Mouse (Mus musculus): ENCODE measurements around the gene Hrh3. TPM values are rescaled to one million over a fixed set of nuclear protein-coding genes. Genes with fewer than 3 reads are reported as not detected.

Hrh3 gene
- total RNA-seq (2021) (not detected), polyA plus RNA-seq (2012; rRNA removed) (0.16 and 0.86 TPM in 2 replicates)
- long read RNA-seq = 0 reads

GRCm38 (mm10) chr2:180103978-180104658 lies at the start of gene Hrh3:
Gene Hrh3, minus strand, starts transcription at chr2:180104488.
- DNase-seq = peak; percentile 95

DNA sequence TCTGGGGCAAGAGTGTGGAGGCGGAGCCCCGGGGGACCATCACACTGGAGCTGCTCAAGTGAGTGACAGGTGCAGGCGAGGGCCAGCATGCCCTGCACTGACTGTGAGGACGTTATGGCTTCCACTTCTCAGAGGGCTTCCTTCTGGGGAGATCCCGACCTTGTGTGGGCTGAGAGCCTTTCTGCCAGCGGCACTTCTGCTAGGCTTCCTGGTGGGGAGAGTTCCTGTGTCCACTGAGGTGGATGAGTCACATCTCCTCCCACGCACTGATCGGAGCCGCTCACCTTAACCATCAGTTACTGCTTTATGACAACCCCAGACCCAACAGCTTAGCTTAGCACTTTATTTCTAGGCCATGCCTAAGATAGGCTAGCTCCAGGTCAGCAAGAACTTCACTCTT lies 44.3 kb upstream of the Hrh3 start:
- peak; percentile 25 for DNase-seq

GRCm38 (mm10) chr2:180147379-180147778 lies 43.1 kb upstream of the Hrh3 start:
- DNase-seq = no peak

DNA sequence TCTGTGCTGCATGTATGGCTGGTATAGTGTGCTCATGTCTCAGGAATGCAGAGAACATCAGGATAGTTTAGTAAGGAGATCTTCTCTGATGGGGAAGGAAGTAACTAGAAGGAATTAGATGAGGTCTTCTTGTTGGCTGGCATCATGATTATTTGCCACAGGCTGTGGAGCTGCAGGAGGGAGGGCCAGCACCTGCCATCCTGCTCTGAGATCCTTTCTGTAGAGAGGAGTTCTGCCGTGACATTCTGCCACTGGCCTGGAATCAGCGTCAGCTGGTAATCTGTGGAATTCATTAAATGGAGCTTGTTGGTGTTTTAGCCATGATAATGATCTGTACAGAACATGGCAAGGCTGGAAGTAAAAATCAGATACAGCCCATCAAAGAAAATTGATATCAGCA lies 41.8 kb upstream of the Hrh3 start:
- no peak for DNase-seq

DNA sequence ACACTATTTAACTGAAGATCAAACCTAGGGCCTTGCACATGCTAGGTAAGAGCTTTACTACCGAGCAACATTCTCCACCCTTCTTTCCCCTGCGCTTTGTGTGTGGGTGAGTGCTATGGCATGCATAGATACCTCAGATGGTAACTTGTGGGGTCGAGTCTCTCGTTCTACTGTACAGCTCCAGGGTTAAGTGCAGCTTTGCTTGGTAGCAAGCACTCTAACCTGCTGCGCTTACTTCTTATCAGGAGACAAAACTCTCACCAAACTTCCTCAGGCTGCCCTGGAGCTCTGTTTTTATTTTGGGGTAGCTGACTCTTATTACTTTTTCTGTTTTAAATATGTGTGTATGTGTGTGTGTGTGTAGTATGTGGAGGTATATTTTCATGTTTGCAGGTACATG lies 31.1 kb upstream of the Hrh3 start:
- DNase-seq = no peak

GRCm38 (mm10) chr2:180133911-180134310 lies 29.6 kb upstream of the Hrh3 start:
- DNase-seq = no peak

- DNase-seq = no peak
Observed at GRCm38 (mm10) chr2:180133231-180133630, 28.9 kb upstream of the Hrh3 start.

GRCm38 (mm10) chr2:180127675-180128074 lies 23.4 kb upstream of the Hrh3 start:
- DNase-seq = no peak

- peak; percentile 71 for DNase-seq
Observed at GRCm38 (mm10) chr2:180126195-180126594, 21.9 kb upstream of the Hrh3 start.

- DNase-seq = no peak
Observed at GRCm38 (mm10) chr2:180124192-180124591, 19.9 kb upstream of the Hrh3 start.

DNA sequence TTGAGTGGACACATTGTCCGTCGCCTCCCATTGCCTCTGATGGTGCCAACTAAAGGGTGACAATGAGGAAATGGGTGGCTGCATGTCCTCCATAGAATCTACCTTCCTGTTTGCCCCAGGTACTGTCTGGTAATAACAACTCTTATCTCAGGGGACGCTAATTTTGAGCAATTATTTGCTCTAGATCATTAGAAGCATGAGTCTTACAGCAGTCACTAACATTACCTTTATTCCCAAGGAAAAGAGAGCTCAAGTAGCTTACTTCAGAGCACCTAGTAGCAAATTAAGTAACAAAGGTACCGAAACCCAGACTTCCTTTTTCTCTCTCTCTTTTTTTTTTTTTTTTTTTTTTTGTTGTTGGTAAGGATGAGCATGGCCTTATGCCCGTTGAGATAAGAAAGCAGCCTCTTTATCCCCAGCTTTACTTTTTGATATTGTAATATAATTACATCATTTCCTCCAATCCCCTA lies 16.0 kb upstream of the Hrh3 start:
- DNase-seq = no peak

DNA sequence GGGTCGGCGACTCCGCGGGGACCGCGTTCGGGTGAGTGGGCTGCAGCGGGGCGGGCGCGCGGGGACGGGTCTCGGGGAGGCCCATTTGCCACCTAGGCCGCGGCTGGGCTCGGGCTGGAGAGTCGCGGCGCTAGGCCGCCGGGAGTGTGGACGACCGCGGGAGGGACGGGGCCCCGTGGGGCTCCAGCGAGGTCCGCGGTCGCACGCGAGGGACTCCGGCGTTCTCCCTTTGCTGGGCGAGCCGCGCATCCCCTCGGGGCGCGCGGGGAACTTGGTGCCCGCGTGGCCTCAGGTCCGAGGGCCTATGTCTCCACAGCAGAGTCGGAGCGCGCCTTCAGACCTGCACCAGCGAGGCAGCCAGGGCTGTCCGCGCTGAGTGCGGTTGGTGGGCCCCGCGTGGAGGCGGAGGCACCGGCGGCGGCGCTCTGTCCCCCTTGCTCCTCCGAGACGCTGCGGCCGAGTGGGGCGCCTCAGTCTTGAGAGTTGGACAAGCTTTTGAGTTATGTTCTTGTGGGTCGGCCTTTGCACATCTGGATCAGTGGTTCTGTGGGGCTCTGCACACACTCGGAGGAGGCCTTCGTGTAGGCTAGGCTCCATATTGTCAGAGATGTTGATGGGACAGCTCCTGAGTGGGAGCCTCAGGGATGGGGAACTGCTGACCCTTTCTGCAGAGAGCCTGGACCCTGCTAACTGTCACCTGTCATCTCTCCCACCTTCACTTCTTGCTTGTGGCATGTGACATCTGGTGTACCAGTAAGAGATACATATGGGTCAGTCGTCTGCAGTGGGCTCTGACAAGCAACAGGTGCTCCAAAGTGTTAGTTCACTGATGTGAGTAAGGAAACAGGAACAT lies 15.4 kb upstream of the Hrh3 start:
- no peak for DNase-seq

DNA sequence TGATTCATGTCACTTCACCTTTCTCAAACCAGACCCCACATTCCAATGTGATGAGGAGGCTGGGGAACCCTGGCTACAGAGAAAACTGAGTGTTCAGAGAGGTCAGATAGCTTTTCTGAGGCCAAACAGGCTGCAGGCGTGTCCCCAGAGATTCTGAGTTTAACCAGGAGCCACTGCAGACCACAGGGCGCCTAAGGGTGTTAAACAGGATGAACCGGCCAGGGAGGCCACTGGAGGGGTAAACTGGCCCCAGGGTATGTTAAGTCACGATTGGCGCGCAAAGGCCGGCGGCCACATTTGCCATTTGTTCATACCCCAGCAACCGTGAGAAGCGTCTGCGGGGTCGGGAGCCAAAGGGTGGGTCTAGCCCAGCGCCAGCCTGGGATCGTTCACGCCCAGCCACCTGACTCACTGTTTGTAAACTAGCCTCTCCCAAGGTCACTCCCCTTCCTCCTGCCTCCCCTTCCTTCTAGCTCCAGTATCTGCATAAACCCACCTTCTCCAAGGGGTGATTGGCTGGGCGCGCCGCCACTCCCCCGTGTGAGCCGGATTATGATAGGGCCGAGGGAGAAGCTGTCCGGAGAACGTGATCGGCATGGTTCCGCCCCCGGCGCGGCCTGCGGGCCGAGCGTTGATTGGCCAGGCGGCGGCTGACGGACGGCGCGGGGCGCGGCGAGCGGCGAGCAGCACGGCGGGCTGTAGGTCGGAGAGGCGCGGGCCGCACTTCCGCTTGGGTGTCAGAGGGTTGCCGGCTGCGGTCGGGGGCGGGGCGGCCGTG lies 14.6 kb upstream of the Hrh3 start, which contains the start of gene Osbpl2:
Osbpl2 (plus strand) TSS at position 646 of the 778 bp plus-strand sequence.
- DNase-seq = peak; percentile 100

DNA sequence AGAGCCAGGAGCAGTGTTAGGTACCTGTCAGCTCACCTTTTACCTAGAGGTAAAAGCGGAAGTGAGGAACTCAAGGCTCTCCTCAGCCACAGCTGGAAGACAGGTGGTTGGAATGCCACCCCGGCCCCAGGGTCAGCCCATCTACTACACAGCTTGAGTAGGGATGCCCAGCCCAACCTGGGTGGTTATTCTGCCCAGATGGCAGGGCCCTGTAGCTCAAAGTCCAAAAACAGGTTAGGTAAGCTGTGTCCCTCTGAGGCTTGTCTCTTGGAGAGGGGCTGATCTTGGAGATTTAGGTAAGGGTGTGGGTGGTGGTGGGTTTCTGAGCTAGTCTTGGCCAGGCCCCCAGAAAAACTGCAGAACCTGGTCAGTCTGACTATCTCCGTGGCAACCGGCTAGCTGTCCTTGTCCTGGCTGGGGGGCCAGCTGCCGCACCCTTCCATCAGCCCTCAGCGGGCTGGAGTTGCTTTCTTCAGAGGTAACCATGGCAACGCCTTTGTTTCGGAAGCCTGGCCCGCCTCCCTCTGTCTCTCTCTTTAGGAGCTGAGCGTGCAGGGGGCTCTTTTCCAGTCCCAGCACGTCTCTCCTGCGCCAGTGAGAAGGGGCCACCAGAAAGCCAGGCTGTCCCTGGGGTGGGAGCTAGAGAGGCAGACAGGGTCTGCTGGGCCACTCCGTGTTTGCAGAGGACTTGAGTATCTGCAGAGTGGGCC lies 13.4 kb upstream of the Hrh3 start:
- peak; percentile 33 for DNase-seq

DNA sequence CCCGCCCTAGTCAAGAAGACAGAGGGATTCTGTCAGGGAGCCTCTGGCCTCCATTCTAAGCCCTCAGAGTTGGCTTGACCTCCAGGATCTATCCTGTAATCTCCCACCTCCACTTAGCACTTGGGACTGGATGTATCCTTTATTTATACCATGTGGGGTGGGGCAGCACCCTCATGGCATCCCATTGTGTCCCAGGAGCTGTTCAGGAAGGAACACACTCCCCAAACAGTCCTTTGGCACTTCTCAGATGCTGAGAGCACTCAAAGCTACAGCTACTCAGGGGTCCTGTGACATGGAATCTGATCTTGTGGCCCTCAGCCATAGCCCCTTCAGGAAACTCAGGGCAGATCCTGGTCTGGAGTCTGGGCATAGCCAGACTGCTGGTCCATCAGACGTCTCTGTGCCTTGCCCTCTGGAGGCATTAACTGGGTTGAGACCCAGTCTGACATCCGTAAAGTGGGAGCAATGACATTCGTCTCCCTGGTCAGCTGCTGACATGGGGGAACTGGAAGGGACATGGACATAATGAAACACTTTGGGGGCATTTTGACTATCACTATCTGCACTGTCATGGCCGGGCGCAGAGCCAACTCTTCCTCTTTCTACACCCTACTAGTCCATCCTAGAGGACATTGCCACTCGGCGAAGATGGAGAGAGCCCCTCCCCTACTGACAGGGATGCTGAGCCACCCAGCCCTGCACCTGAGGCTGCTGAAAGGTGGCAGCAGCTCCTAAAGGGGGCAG lies 12.6 kb upstream of the Hrh3 start:
- DNase-seq = no peak

DNA sequence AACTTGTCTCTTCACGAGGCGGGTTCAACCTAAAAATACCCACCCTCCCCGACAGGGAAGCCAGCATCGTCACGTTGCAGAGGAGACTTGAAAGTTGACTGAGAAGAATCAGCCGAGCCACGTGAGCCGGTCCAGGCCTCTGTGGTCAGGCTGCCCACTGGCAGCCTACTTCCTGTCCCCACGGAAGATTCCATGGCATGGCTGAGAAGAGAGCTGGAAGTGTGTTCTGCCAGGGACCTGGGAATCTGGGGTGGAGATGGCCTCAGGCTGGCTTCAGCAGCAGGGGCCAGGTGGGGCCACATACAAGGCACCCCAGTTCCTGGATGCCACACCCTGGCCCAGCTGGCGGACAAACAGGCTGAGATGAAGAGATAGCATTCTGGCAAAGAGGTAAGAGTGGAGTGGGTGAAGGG lies 11.8 kb upstream of the Hrh3 start:
- DNase-seq = no peak

DNA sequence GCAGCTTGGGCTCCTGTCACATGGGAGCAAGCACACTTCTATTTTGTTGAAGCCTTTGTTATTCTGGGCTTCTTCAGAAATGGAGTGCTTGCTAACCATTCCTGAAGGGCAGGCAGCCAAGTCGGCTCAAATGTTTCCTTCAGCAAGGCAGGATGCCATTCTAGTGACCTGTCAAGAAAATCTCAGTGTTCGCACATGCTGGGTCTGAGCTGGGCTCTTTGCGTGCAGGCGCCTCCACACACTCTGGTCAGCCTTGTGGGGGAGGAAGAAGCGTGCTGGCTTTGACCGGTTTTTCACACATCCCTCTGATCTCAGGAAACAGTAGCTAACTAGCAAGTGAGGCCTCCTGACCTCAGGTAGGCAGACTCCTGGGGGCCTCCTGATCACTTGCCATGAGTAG lies 11.0 kb upstream of the Hrh3 start:
- DNase-seq = peak; percentile 63

GRCm38 (mm10) chr2:180113909-180114890 lies 9.9 kb upstream of the Hrh3 start:
- DNase-seq = peak; percentile 42

GRCm38 (mm10) chr2:180108285-180108684 lies 4.0 kb upstream of the Hrh3 start:
- no peak for DNase-seq

DNA sequence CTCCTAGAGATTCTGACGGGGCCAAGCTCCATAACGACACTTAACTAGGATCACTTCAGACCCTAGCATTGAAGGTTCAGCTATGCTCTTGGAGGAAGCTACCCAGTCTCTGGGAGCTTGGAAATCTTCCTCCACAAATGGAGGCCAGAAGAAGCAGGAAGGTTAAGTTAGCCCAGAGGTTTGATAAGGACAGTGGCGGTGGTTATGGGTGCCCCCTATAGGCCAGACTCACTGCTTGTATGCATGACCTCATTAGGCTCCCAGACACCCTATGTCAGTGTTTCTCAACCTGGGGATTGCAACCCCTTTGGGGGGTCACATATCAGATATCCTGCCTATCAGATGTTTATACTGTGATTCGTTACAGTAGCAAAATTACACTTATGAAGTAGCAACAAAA lies 2.8 kb upstream of the Hrh3 start:
- no peak for DNase-seq
